Mouse (Mus musculus): ENCODE measurements around the gene Tmem121b.

Tmem121b gene

DNA sequence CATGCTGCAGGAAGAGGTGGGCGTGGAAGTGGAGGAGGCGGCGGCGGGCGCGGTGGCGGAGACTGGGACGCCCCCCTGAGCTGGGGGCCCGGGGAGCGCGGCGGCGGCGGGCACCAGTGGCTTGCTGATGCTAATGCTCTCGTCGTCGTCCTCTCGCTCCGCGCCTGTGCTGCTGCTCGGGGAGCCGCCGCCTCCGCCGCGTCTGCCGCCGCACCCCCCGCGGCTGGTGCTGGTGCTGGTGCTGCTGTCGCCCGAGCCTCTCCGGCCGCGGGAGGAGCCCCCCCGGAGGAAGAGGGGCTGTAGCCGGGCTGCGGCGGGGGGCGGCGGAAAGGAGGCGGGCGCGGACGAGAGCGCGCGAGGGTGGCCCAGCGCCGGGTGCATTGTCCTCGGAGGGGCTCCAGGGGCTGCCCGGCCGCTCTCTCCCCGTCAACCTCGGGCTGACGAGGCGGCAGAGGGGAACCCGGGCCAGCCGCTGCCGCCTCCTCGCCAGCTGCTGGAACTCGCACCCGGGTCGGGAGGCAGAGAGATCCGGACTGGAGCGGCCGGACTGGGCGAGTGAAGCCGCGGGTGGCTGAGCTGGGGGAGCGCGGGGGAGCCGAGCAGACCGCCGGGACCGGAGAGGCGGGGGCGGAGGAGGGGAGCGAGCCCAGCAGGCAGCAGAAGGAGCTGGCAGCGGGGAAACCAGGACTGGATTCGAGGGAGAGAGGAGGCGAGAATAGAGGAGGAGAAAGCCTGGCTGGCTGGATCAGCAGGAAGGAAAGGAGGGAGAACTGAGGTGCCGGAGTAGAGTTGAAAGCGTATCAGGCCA, at the start of gene Tmem121b:
Gene Tmem121b, minus strand, starts transcription at position 434 of the 808 bp plus-strand sequence.
- DNase-seq: no peak

- DNase-seq: no peak
Measured at GRCm38 (mm10) chr6:120542061-120542460, 48.5 kb upstream of the Tmem121b start.

DNA sequence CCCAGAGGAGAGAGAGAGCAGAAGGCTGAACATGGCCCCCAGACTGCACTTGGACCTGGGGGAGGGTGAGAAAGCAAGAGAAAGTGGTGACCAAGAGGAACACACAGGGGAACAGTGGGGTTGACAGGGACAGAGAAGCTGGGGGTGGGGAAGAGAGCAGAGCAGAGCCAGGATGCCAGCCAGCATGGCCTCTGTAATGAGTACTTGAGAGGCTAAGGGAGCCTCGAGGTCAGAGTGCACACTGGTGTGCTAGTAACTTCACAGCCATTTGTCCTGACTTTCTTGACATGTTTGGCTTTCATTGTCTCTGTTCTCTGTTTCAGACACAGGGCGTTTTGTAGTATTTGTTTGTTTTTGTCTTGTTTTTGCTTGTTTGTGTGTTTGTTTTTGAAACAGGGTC, 47.8 kb upstream of the Tmem121b start:
- peak; percentile 11 for DNase-seq

GRCm38 (mm10) chr6:120539781-120540231, 46.2 kb upstream of the Tmem121b start:
- DNase-seq: peak; percentile 58

DNA sequence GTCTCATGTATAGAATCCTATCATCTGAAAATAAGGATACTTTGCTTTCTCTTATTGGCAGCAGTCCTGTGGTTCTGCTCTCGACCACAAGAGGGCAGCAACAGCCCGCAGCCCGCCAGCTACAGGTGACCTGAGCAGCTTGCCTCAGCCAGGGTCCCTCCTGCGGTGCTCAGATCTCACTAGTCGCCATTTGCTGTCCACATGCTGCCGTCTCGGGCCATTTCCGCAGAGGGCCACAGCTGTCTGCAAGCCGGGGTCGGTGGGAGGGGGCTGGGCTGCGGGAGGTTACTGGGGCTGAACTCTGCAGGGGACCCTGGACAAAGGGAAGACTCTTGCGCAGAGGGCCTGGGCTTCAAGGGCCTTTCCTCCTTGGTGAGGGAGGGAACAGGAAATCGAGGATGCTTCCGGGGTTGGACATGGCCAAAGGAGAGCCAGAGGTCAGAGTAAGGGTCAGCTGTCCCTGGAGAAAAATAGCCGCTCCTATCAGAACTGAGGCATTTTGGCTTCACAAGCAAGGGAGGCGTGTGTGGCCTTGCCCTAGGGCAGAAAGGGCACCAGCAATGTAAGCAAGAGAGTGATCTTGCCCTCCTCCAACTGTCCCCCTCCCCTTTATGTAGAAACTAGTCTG, 45.6 kb upstream of the Tmem121b start:
- DNase-seq: peak; percentile 85

- no peak for DNase-seq
Measured at GRCm38 (mm10) chr6:120536337-120536736, 42.7 kb upstream of the Tmem121b start.

DNA sequence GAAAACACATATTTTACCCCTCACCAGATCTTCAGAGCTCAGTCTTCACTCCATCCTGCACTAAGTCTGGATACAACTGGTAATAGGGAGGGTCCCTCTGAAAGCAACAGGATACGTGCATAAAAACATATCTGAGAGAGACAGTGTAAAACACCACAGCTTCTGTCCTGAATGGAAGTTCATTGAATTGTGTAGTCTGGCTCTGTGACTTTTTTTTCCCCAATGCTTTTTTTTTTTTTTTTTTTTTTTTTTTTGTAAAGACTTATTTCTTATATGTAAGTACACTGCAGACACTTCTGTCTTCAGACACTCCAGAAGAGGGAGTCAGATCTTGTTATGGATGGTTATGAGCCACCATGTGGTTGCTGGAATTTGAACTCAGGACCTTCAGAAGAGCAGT, 39.0 kb upstream of the Tmem121b start:
- DNase-seq: no peak

- peak; percentile 91 for DNase-seq
Measured at GRCm38 (mm10) chr6:120531020-120531965, 37.7 kb upstream of the Tmem121b start, which contains the start of gene Hdhd5. Gene Hdhd5 (minus strand): TSS chr6:120531319.

DNA sequence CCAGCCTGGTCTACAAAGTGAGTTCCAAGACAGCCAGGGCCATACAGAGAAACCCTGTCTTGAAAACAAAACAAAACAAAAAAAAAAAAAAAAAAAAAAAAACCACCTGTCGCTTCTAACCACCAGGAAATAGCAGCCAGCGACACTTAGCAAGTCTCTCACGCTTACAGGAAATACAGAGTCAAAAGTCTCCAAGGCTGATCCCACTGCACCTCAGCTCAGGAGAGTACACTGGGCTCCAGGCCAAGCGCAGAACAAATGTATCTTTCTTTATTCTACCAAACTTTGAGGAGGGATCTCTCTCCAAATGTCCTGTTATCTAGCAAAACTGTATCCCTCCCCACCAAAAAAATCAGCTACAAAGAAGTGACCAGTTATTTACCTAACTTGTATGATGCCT, 35.5 kb upstream of the Tmem121b start:
- no peak for DNase-seq

- DNase-seq: no peak
Measured at GRCm38 (mm10) chr6:120524796-120525195, 31.2 kb upstream of the Tmem121b start.

DNA sequence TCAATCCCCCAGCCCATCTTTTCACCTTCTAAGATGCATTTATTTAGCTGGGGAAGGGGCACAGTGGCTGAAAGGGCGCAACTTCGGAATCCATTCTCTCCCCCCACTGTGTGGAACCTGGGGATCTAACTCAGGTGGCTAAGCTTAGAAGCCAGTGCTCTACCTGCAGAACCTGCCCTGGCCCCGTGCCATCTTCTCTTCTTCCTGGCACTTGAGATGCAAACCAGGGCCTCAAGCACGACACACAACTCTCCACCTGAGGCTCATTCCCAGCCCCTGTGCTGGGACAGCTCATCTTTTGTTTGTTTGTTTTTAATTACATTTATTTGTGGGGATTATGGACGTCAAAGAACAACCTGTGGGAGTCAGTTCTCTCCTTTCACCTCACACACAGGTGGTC, 26.0 kb upstream of the Tmem121b start:
- no peak for DNase-seq

GRCm38 (mm10) chr6:120517311-120517710, 23.7 kb upstream of the Tmem121b start:
- no peak for DNase-seq

DNA sequence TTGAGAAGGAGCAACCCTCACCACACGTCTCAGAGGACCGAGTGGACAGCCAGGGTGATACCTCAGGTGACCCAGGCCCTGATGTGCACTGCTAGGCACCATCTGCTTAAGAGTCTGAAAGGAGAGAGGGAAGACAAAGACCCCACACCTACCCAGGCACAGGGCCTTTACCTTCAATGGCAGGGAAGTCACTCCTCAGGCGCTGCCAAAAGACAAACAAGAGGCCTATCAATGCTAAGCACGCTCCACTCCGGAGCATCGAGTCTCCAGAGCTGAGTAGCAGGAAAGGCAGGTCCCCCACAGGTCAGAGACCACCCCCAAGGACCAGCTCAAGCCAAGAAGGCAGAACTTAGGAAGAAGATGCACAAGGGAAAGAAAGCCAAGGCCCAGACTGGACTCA, 23.3 kb upstream of the Tmem121b start:
- no peak for DNase-seq

- DNase-seq: no peak
Measured at GRCm38 (mm10) chr6:120516422-120516821, 22.8 kb upstream of the Tmem121b start.

DNA sequence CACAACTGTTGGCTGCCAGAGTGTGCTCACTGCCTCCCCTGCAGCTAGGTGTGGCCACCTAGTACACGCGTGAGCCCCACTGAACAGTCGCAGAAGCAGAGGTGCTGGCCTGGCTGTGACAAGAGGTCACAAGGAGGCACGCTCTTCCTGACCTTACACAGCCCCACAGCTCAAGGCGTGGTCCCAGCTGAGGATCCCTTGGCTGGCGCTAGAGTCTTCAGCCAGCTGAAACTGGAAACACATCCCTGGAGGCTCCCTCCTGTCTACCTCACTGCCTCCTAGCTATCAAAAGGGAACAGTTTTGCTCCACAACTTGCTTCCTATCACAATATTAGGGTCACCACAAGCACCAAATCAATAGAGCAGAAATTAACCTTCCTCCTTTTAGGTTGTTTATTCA, 17.6 kb upstream of the Tmem121b start:
- DNase-seq: no peak

DNA sequence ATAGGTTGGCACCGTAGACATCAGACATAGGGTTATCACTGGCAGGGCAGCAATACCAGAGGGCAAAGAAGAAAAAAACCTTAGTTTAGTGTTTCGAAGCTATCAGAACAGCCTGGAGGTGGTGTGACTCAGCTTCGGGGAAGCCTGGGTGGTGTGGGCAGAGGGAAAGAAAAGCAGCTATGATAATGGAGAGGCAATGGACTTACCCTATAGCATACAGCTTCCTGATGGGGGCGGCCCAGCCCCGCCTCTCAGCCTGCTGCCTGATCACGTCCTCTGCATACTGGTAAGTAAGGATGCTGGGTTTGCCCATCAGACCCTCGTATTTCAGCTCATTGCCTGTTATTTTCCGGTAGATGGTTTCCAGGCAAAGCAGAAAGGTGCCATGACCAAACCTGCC, 16.8 kb upstream of the Tmem121b start:
- DNase-seq: no peak

DNA sequence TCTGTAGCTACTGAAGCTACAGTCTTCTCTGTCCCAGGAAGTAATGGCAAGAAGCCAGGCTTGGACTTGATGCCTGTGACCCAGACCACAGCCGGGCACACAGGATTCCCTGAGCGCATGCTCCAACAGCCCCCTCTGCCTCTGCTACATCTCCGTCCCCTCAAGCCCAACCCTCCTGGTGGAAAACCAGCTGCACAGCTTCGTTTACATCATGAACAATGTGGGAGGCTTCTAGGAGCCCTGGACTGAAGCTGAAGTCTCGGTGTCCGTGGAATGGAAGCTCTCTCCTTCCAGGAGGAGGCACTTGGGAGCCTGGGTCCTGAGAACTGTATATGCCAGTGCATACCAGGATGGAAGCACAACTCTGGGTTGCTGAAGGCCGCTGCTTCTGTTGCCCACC, 16.4 kb upstream of the Tmem121b start:
- DNase-seq: no peak

- no peak for DNase-seq
Measured at GRCm38 (mm10) chr6:120508645-120509044, 15.0 kb upstream of the Tmem121b start.

- peak; percentile 17 for DNase-seq
Measured at GRCm38 (mm10) chr6:120505531-120505930, 11.9 kb upstream of the Tmem121b start.

GRCm38 (mm10) chr6:120504051-120504450, 10.4 kb upstream of the Tmem121b start:
- DNase-seq: no peak

- no peak for DNase-seq
Measured at GRCm38 (mm10) chr6:120496544-120496943, 2.9 kb upstream of the Tmem121b start.

GRCm38 (mm10) chr6:120492499-120493373, 871 bp downstream of the Tmem121b start:
- DNase-seq: no peak
